Mouse (Mus musculus) midbrain, embryonic 13.5 days (tissue): ENCODE measurements at regions not wholly inside any gene's neighbourhood (a gene's known extent, or its start where the extent isn't known, plus 50 kb on each side); places are given as distances from the start of the nearest gene placed in this dataset.
"Not testable (repeated sequence)": the region's sequence is repeated elsewhere in the genome, so short reads cannot be mapped to it uniquely, and the experiment has no call there.

Source experiments
- ATAC-seq: fragments of 200-750 bp; cut with Nextera tagmentation; 2 replicates; pipeline ENCODE4 v1.8.0; 2017; ENCODE audit warnings: mild to moderate bottlenecking, moderate TSS enrichment, moderate library complexity
- H3K27ac ChIP-seq: fragments of 300-500 bp; sonication (generic); 2 replicates; pipeline ENCODE4 v1.5.1; 2015; ENCODE audit warnings: inconsistent platforms, mild to moderate bottlenecking, moderate library complexity
- H3K27me3 ChIP-seq: fragments of 300-500 bp; sonication (generic); 2 replicates; pipeline ENCODE4 v1.6.1; 2015; ENCODE audit warnings: mild to moderate bottlenecking, inconsistent platforms
- H3K36me3 ChIP-seq: fragments of 300-500 bp; sonication (generic); 2 replicates; pipeline ENCODE4 v1.6.1; 2015; ENCODE audit warnings: mild to moderate bottlenecking, inconsistent platforms
- H3K4me1 ChIP-seq: fragments of 300-500 bp; sonication (generic); replicated peaks from 2 replicates; pipeline ENCODE4 v1.6.1; 2015; ENCODE audit warnings: inconsistent platforms
- H3K4me2 ChIP-seq: fragments of 300-500 bp; sonication (generic); replicated peaks from 2 replicates; pipeline ENCODE4 v1.6.1; 2015; ENCODE audit warnings: moderate library complexity, mild to moderate bottlenecking, inconsistent platforms
- H3K4me3 ChIP-seq: fragments of 300-500 bp; sonication (generic); replicated peaks from 2 replicates; pipeline ENCODE4 v1.5.1; 2015; ENCODE audit warnings: mild to moderate bottlenecking, inconsistent platforms
- H3K9ac ChIP-seq: fragments of 300-500 bp; sonication (generic); replicated peaks from 2 replicates; pipeline ENCODE4 v1.6.1; 2015; ENCODE audit warnings: mild to moderate bottlenecking, inconsistent platforms
- H3K9me3 ChIP-seq: fragments of 300-500 bp; sonication (generic); 2 replicates; pipeline ENCODE4 v1.6.1; 2016; ENCODE audit warnings: mild to moderate bottlenecking, inconsistent platforms
- WGBS: fragments of 180-500 bp; shearing (Covaris S2); methylation state at CpG from one replicate; pipeline ENCODE4 v1.1.7; 2015; 5-methylcytosine and 5-hydroxymethylcytosine counted together

- 69% methylated on average over 9 of the region's 9 CpGs for WGBS
- no peak overlapping the region for H3K27ac ChIP-seq
Observed at GRCm38 (mm10) chr5:142281997-142282396, 119.3 kb upstream of the Foxk1 start.

GRCm38 (mm10) chr5:142287981-142288380, 113.3 kb upstream of the Foxk1 start:
- H3K27ac ChIP-seq, result no peak overlapping the region
- WGBS, result 94% methylated on average over 2 of the region's 2 CpGs
- no peak for ATAC-seq

More at GRCm38 (mm10) chr5:142281997-142282396, 119.3 kb upstream of the Foxk1 start:
- Histone ChIP-seq H3K9ac (no peak overlapping the region), H3K36me3 (no peaks in the 10 kb centered on the region), H3K4me1 (peaks cover 6% of the 10 kb centered on the region; the same call in 1 of the 2 replicates), H3K9me3 (peaks cover 10% of the 10 kb centered on the region; the same call in 1 of the 2 replicates), H3K4me2 (no peak overlapping the region), H3K27me3 (no peaks in the 10 kb centered on the region), H3K4me3 (no peak overlapping the region)
- ATAC-seq, result no peak

GRCm38 (mm10) chr5:142291451-142291850, 109.8 kb upstream of the Foxk1 start:
- no peaks in the 10 kb centered on the region for H3K36me3 ChIP-seq

More at GRCm38 (mm10) chr5:142287981-142288380, 113.3 kb upstream of the Foxk1 start:
- Histone ChIP-seq H3K36me3 (no peaks in the 10 kb centered on the region), H3K4me1 (no peaks in the 10 kb centered on the region), H3K9ac (no peak overlapping the region), H3K27me3 (no peaks in the 10 kb centered on the region), H3K4me2 (no peak overlapping the region), H3K9me3 (peaks cover 24% of the 10 kb centered on the region), H3K4me3 (no peak overlapping the region)

DNA sequence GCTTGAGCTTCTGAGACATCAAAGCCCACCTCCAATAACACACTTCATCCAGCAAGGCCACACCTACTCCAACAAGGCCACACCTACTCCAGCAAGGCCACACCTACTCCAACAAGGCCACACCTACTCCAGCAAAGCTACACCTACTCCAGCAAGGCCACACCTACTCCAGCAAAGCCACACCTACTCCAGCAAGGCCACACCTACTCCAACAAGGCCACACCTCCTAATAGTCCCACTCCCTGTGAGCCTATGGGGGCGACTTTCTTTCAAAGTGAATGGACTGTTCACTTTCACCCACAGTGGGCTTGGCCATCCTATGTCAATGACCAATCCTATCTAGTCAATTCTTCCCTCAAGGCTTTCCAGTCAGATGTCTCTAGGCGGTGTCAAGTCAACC, 104.9 kb upstream of the Foxk1 start:
- not testable (repeated sequence) for H3K36me3 ChIP-seq, H3K9me3 ChIP-seq, H3K9ac ChIP-seq, H3K4me1 ChIP-seq, H3K4me2 ChIP-seq, H3K27me3 ChIP-seq, H3K27ac ChIP-seq, ATAC-seq, H3K4me3 ChIP-seq
- WGBS, result 83% methylated on average over 2 of the region's 2 CpGs

More at GRCm38 (mm10) chr5:142291451-142291850, 109.8 kb upstream of the Foxk1 start:
- ATAC-seq, result no peak
- no peak overlapping the region for H3K4me3 ChIP-seq
- H3K27ac ChIP-seq, result no peak overlapping the region
- H3K9ac ChIP-seq, result no peak overlapping the region
- H3K4me2 ChIP-seq, result no peak overlapping the region
- H3K4me1 ChIP-seq, result no peaks in the 10 kb centered on the region
- H3K9me3 ChIP-seq, result peaks cover 16% of the 10 kb centered on the region
- 91% methylated on average over 10 of the region's 10 CpGs for whole genome bisulfite sequencing
- no peaks in the 10 kb centered on the region for H3K27me3 ChIP-seq

DNA sequence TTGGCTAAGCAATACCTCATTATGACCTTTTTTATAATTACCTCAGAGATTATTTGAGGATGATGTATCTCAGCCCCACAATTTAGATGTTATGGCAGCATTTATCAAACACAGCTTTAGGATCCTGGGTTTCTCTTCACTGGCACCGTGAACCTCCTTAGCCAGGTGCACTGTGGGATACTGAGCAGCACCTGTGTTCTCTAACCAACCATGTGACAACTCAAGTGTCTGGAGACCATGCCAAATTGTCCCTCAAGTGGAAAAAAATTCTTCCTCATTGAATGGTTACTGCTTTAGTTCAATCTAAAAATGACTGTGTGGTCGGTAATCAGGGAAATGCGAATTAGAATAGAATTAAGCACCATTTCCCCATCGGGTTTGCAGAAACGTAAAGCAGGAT, 101.7 kb upstream of the Foxk1 start:
- H3K9ac ChIP-seq, result no peak overlapping the region
- H3K9me3 ChIP-seq, result no peaks in the 10 kb centered on the region
- H3K4me1 ChIP-seq, result no peaks in the 10 kb centered on the region
- H3K27ac ChIP-seq, result no peak overlapping the region
- no peaks in the 10 kb centered on the region for H3K27me3 ChIP-seq
- H3K36me3 ChIP-seq, result no peaks in the 10 kb centered on the region
- H3K4me2 ChIP-seq, result no peak overlapping the region
- no peak overlapping the region for H3K4me3 ChIP-seq
- 93% methylated on average over 5 of the region's 5 CpGs for whole genome bisulfite sequencing
- ATAC-seq, result no peak

- Histone ChIP-seq H3K4me3 (no peak overlapping the region), H3K9me3 (0 out of 2 replicates have a peak, but pooled peaks cover 5% of the 10 kb centered on the region), H3K4me2 (no peak overlapping the region), H3K36me3 (no peaks in the 10 kb centered on the region), H3K9ac (no peak overlapping the region), H3K27me3 (no peaks in the 10 kb centered on the region), H3K27ac (no peak overlapping the region), H3K4me1 (no peaks in the 10 kb centered on the region)
- ATAC-seq, result no peak
- over 99% methylated on average over 3 of the region's 3 CpGs for WGBS
Observed at GRCm38 (mm10) chr5:142308511-142308910, 92.8 kb upstream of the Foxk1 start.

- Histone ChIP-seq H3K4me2 (no peak overlapping the region), H3K9me3 (no peaks in the 10 kb centered on the region), H3K9ac (no peak overlapping the region), H3K4me3 (no peak overlapping the region), H3K36me3 (no peaks in the 10 kb centered on the region), H3K4me1 (no peaks in the 10 kb centered on the region), H3K27me3 (no peaks in the 10 kb centered on the region), H3K27ac (no peak overlapping the region)
- 81% methylated on average over 8 of the region's 8 CpGs for WGBS
- ATAC-seq, result no peak
Observed at GRCm38 (mm10) chr5:142313944-142314343, 87.4 kb upstream of the Foxk1 start.

DNA sequence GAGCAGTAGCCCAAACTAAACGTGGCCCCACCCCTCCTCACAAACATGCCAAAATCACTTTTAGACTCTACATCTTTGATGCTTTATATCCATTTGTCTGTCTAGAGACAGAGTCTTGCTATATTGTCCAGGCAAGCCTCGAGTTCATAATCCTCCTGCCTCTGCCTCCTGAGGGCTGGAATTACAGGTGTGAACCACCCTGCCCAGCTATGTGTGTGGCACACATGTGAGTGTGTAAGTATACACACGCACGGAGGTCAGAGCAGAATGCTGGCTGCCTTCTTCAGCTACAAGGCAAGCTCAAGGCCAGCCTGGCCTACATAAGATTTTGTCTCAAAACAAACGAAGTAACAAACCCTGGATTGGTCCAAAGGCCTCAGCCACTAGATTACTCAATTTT, 86.8 kb upstream of the Foxk1 start:
- no peaks in the 10 kb centered on the region for H3K36me3 ChIP-seq
- 78% methylated on average over 5 of the region's 5 CpGs for WGBS
- H3K9me3 ChIP-seq, result no peaks in the 10 kb centered on the region
- H3K4me3 ChIP-seq, result no peak overlapping the region
- no peaks in the 10 kb centered on the region for H3K4me1 ChIP-seq
- H3K27me3 ChIP-seq, result no peaks in the 10 kb centered on the region
- no peak overlapping the region for H3K4me2 ChIP-seq
- ATAC-seq, result no peak
- H3K27ac ChIP-seq, result no peak overlapping the region
- no peak overlapping the region for H3K9ac ChIP-seq

DNA sequence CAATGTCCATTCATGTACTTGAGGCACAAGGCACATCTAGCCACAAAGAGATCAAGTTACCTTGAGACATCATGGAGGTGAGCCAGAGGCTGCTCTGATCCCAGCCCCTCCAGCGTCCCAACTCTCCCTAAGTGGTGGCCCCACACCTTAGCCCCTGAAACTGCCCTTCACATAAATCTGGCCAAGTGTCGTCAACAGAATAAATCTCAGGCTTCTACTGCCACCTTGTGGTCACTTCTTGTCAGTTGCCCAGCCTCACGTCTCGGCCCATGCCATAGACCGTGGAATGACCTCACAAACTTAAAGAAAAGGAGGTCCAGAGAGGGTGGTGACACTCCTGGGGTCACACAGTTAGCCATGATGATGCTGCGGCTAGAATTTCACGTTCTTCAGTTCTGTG, 82.0 kb upstream of the Foxk1 start:
- Histone ChIP-seq H3K4me1 (no peaks in the 10 kb centered on the region), H3K36me3 (no peaks in the 10 kb centered on the region), H3K4me2 (no peak overlapping the region), H3K9me3 (no peaks in the 10 kb centered on the region), H3K27me3 (no peaks in the 10 kb centered on the region), H3K4me3 (no peak overlapping the region), H3K27ac (no peak overlapping the region), H3K9ac (no peak overlapping the region)
- ATAC-seq, result peak; percentile 66
- 7% methylated on average over 7 of the region's 7 CpGs for WGBS

DNA sequence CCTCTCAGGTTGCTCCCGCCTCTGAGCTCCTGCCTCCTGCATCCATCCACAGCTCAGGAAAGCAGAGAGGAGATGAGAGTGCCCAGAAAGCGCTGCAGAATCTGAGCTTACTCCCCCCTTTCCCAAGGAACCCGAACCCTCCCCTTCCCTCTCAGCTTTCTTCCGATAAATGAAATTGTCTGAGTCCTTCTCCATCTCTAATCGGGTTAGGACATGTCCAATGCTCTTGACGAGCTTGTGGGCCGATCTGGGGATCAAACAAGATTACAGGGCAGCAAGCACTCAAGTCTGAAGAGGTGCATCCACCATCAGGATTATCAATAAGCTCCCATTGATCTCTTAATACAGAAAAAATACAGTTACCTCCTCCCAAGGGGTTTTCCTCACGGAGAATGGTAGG, 80.0 kb upstream of the Foxk1 start:
- no peak overlapping the region for H3K4me3 ChIP-seq
- no peaks in the 10 kb centered on the region for H3K9me3 ChIP-seq
- H3K4me1 ChIP-seq, result no peaks in the 10 kb centered on the region
- 72% methylated on average over 8 of the region's 8 CpGs for WGBS
- H3K36me3 ChIP-seq, result no peaks in the 10 kb centered on the region
- no peak for ATAC-seq
- no peak overlapping the region for H3K27ac ChIP-seq
- no peak overlapping the region for H3K9ac ChIP-seq
- H3K4me2 ChIP-seq, result no peak overlapping the region
- no peaks in the 10 kb centered on the region for H3K27me3 ChIP-seq

GRCm38 (mm10) chr5:142324928-142325327, 76.4 kb upstream of the Foxk1 start:
- no peaks in the 10 kb centered on the region for H3K4me1 ChIP-seq
- H3K9me3 ChIP-seq, result no peaks in the 10 kb centered on the region
- no peak overlapping the region for H3K4me2 ChIP-seq
- H3K9ac ChIP-seq, result no peak overlapping the region
- WGBS, result 69% methylated on average over 2 of the region's 2 CpGs
- no peak overlapping the region for H3K4me3 ChIP-seq
- no peaks in the 10 kb centered on the region for H3K27me3 ChIP-seq
- no peak for ATAC-seq
- H3K36me3 ChIP-seq, result no peaks in the 10 kb centered on the region
- no peak overlapping the region for H3K27ac ChIP-seq

DNA sequence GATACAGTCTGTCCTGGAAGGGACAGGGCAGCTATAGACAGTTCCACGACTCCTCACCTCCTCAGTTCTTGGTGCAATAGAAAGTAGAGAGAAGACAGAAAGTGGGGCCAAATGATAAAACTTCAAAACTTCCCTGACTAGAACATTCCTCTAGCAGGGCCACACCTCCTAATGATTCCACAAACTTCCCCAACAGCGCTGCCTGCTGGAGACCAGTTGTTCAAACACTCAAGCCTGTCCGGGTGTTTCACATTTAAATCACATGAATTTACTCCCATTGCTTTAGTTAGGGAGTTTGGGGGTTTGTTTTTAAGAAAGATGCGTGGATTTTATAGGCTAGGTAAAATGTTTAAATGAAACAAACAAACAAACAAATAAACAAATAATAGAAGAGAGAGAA, 75.7 kb upstream of the Foxk1 start:
- Histone ChIP-seq H3K4me3 (no peak overlapping the region), H3K9ac (no peak overlapping the region), H3K9me3 (no peaks in the 10 kb centered on the region), H3K4me2 (no peak overlapping the region), H3K27me3 (no peaks in the 10 kb centered on the region), H3K4me1 (no peaks in the 10 kb centered on the region), H3K36me3 (no peaks in the 10 kb centered on the region), H3K27ac (no peak overlapping the region)
- no peak for ATAC-seq
- 68% methylated on average over 4 of the region's 4 CpGs for WGBS

GRCm38 (mm10) chr5:142327261-142327660, 74.0 kb upstream of the Foxk1 start:
- H3K27ac ChIP-seq, result no peak overlapping the region
- no peak for ATAC-seq
- no peak overlapping the region for H3K9ac ChIP-seq
- H3K4me3 ChIP-seq, result no peak overlapping the region
- no peaks in the 10 kb centered on the region for H3K4me1 ChIP-seq
- no peaks in the 10 kb centered on the region for H3K27me3 ChIP-seq
- no peaks in the 10 kb centered on the region for H3K36me3 ChIP-seq
- H3K4me2 ChIP-seq, result no peak overlapping the region
- WGBS, result 73% methylated on average over 6 of the region's 6 CpGs
- H3K9me3 ChIP-seq, result no peaks in the 10 kb centered on the region
